Mouse (Mus musculus) lung, adult 2 months (tissue): ENCODE data around the gene Masp2. TPM values are rescaled to one million over a fixed set of nuclear protein-coding genes. Genes with fewer than 3 reads are reported as not detected.

ENCODE experiments used
- DNase-seq: peaks from one replicate; pipeline ENCODE4 v3.0.0; 2022
- H3K4me1 ChIP-seq: fragments of 200-500 bp; 2 replicates; pipeline ENCODE4 v1.6.1; 2011; ENCODE audit warnings: low read length; ENCODE audit not compliant: control insufficient read depth, insufficient read depth
- H3K4me3 ChIP-seq: fragments of 200-500 bp; replicated peaks from 2 replicates; pipeline ENCODE3; 2011; ENCODE audit warnings: low read depth, mild to moderate bottlenecking, control low read depth, low read length; ENCODE audit errors: extremely low read depth
- CTCF ChIP-seq: fragments of 200-500 bp; IDR thresholded peaks from 2 replicates; pipeline ENCODE4 v1.5.1; 2011; ENCODE audit warnings: mild to moderate bottlenecking, low read length, control low read depth; ENCODE audit not compliant: insufficient read depth
- POLR2A ChIP-seq: fragments of 200-500 bp; IDR thresholded peaks from 2 replicates; pipeline ENCODE4 v1.6.1; 2011; ENCODE audit warnings: low read depth, mild to moderate bottlenecking, control low read depth, low read length, borderline replicate concordance; ENCODE audit errors: extremely low read depth
- WGBS: fragments of 180-500 bp; shearing (Covaris S2); methylation state at CpG from one replicate; pipeline ENCODE4 v1.1.7; 2018; 5-methylcytosine and 5-hydroxymethylcytosine counted together
- polyA plus RNA-seq: library from polyadenylated mRNA; depleted of rRNA; stranded (reverse); fragments of >200 nt; gene quantifications from 2 replicates; pipeline ENCODE4 v1.2.3, GENCODE M21; 2012; rRNA removed

Gene Masp2
- polyA plus RNA-seq, 1 experiment, result 0.28 TPM

DNA sequence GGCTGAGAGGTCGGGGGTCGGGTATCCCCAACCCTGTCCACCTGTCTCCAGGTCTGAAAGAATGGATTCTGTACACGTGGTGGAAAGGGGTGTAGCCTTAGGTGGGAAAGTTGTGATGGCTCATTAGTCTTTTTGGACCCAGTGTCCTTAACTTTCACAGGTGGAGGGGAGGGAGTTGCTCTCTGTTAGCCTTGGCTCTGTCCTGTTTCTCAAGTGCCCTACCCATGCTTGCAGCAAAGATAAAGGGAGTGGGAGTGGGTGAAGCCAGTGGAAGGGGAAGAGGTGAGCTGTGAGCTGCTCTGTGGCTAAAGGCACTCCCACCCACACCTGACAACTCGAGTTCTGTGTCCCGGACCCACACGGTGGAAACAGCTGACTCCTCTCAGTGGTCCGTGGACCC lies 61.0 kb downstream of the Masp2 start:
- no peaks in the 10 kb centered on the region for H3K4me1 ChIP-seq
- WGBS, result 51% methylated on average over 7 of the region's 7 CpGs
- no peak overlapping the region for H3K4me3 ChIP-seq
- no peak for TF ChIP-seq POLR2A
- TF ChIP-seq CTCF, result no peak
- no peak for DNase-seq

DNA sequence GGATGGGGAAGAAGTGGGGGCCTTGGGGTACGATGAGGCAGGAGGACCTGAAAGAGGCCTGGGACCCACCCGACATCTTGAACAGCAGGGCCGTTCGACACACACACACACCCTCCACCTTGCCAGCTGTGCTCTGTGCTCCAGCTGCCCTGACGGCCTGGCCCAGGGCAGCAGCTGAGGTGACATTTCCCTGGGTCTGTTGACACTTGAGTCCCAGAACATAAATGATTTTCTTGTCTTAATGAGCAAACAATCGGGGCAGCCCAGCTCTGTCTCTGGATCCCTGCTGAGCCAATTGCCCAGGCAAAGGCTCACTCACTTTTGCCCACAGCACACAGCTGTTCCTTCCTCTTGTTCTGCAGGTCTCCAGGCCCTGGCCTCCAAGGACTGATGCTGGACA lies 61.7 kb downstream of the Masp2 start:
- no peak for TF ChIP-seq POLR2A
- no peak for TF ChIP-seq CTCF
- no peak for DNase-seq
- no peak overlapping the region for H3K4me3 ChIP-seq
- no peaks in the 10 kb centered on the region for H3K4me1 ChIP-seq
- 69% methylated on average over 6 of the region's 6 CpGs for WGBS

Other genes with a start within 250 kb of the Masp2 start
- 13.6 and 18.0 TPM in 2 replicates for gene Ubiad1, start 157.8 kb upstream of the Masp2 start, polyA plus RNA-seq
- 17.3 and 20.2 TPM in 2 replicates for gene Mtor, start 153.9 kb upstream of the Masp2 start, polyA plus RNA-seq
- gene Angptl7, start 102.1 kb upstream of the Masp2 start, polyA plus RNA-seq, result 1.5 TPM in 2 replicates
- gene Exosc10, start 44.1 kb upstream of the Masp2 start, polyA plus RNA-seq, result 26.5 and 33.4 TPM in 2 replicates
- gene Srm, start 11.1 kb upstream of the Masp2 start, polyA plus RNA-seq, result 35.5 and 37.1 TPM in 2 replicates
- 56.4 and 112 TPM in 2 replicates for gene Tardbp, start 24.5 kb downstream of the Masp2 start, polyA plus RNA-seq
- gene Gm572, start 40.8 kb downstream of the Masp2 start, polyA plus RNA-seq, result 0.13 TPM in 1 of 2 replicates, not detected in the other
- gene Casz1, start 201.9 kb downstream of the Masp2 start, polyA plus RNA-seq, result 68.7 and 72.5 TPM in 2 replicates